Mouse (Mus musculus) embryonic stem cell, embryonic (primary cell): ENCODE results near the gene Esrrg.

Experiments used
- CTCF ChIA-PET, 4 experiments: fragments of 300-600 bp in 2 of 4; fragments of 350-600 bp in 2 of 4; sonication (Branson Sonifier 250); formaldehyde crosslinking; loops; one replicate each; lab custom pipeline; 2022; ENCODE audit warnings: inconsistent platforms in 2 of 4; lab: Charles Lee
- POLR2A ChIA-PET, 4 experiments: fragments of 300-600 bp in 2 of 4; fragments of 350-600 bp in 2 of 4; sonication (Branson Sonifier 250); formaldehyde crosslinking; loops; one replicate each; lab custom pipeline; 2022; ENCODE audit warnings: antibody characterized with exemption in 4 of 4, inconsistent platforms in 1 of 4; lab: Charles Lee

Esrrg gene

DNA sequence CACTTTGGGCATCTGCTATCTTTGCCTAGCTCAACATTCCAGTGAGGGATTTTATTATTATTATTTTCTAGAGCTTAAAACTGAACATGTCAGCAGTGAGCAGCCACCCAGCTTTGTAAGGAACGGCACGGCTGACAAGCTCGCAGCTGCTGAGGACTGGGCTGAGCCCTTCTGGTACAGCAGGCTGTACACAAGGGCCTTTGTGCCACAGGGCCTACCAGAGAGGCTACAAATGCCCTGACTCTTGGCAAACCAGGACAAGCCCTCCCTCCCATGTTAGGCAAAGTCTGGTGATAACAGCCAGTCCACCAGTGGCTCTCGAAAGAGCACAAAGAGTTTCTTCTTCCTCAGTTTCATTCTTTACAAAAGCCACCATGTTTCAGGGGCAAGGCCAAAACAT, 75.9 kb downstream of the Esrrg start:
- POLR2A ChIA-PET, result no interaction called here
- CTCF ChIA-PET, result no interaction called here

DNA sequence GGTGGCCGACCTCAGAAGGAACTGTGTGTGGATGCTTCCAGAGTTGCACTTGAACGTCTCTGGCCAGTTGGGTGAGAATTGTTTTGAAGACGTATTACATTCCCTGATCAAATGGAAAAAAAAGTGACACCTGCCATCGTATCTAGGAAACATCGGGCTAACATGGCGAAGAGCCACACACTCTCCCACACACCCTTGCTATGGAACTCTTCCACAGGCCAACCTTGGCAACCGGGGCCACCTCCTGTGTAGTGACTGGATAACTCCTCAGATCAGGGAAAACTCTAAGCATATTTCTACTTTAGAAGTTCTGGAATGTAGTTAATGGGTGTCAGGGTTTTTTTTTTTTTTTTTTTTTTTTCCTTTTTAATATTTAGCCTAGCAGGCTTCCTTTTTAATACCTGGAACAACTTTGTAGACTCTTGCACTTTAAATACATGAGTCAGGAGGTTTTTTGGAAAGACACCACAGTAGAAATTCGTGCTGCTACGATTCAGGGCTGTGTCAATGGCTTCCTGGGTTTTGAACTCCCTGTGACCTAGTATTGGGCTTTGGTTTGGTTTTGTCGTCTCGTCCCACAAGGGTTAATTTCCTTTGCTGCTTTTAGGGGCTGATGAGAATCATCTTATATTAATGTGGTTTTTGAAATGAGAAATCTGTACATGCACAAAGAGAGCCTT, 83.4 kb downstream of the Esrrg start:
- POLR2A ChIA-PET, result no interaction called here
- CTCF ChIA-PET, result no interaction called here

DNA sequence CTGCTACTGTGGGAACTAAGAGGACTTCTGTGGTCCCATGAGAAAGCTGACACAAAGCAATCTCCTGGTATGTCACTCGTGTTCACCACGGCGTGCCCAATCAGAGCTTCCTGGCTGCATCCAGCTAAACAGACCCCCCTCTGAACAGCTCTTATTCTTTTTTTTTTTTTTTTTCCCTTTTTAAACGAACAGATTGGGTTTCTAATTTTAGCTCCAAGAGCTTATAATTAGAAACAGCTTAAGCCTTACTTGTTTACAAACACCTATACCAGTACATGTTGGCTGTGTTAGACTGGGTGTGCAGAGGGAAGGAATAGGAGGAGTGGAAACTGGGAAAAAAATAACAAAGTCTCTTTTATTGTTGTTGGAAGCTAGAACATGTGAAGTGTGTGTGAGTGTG, 86.3 kb downstream of the Esrrg start:
- ChIA-PET POLR2A (interaction anchor here in 1 of 4 experiments (0.5 kb wide), 1 partner anchor 13 kb away, joined by 3 read pairs; no protein-coding TSS in a partner anchor), CTCF (interaction anchor here in 1 of 4 experiments (0.7 kb wide), 1 partner anchor 121 kb away, joined by 3 read pairs; no protein-coding TSS in a partner anchor)

DNA sequence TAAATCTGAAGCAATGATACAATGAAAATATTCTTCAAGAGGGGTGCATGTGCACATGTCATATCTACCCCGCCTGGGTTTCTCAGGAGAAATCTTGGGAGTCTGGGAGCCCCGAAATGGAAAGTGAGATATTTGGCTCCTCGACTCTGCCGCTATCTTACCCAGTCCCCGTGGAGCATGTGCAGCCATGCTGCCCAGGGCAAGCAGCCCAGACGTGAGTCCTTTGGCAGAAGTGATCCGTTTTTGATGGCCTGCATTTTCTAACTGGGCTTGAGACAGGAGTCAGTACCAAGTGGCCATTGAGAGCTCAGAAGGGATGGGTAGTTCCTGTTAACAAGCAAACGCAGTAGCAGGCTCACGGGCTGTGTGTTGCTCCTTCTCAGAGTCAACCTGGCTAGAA, 89.6 kb downstream of the Esrrg start:
- POLR2A ChIA-PET, result no interaction called here
- CTCF ChIA-PET, result no interaction called here

DNA sequence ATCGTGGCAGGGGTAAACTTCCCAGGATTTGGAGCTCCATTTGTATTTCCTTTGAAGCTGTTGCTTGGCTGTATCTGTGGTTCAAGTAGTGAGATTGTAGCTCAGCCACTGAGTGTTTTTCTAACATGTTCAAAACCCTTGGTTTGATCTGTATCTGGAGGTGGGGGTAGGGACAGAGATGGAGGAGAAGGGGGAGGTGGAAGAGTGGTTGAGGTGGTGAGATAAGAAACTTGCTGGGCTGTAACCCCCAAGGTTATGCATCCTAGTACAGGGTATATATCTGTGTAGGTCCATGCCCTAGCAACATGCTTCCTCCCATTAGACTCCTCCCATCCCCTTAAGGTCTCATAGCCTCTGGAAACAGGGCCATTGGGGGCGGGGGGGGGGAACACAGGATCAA, 92.4 kb downstream of the Esrrg start:
- ChIA-PET POLR2A (interaction anchor here in 1 of 4 experiments (0.7 kb wide), 1 partner anchor 112 kb away, joined by 6 read pairs; no protein-coding TSS in a partner anchor), CTCF (no interaction called here)

DNA sequence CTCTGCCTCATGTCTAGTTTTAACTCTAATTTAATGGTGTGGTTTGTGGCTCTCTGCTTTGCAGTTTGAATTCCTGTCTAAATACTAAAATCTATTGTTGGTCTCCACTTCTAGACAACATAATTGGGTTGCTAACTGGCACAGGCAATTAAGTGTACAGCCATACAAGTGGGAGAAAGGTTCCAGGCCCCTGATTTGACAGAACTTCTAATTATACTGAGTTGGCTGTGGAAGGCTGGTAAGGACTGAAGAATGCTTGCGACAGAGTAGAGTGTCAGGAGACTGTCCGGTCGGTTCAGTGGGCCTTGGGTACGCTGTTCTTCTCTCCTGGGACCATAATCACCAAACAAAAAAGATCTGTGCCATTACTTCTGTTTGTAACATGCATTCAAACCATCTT, 96.3 kb downstream of the Esrrg start:
- POLR2A ChIA-PET, result no interaction called here
- CTCF ChIA-PET, result no interaction called here

DNA sequence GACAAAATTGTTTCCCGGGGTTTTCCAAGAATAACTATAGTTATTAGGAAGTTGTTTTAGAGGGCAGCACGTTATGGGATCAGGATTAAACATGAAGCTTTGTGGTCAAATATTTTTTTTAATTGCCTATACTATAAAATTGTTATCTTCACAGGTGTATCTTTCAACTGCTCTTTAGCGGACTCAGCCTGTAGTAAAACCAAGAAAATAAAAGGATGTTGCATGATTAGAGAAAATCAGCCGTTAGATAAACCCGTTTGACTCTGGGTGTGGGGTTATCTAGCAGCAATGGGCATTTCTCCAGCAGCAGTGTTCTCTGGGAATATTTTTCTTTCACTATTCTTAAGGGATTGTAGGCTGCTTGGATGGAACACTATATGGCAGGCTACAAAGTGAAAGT, 96.8 kb downstream of the Esrrg start:
- CTCF ChIA-PET, result no interaction called here

DNA sequence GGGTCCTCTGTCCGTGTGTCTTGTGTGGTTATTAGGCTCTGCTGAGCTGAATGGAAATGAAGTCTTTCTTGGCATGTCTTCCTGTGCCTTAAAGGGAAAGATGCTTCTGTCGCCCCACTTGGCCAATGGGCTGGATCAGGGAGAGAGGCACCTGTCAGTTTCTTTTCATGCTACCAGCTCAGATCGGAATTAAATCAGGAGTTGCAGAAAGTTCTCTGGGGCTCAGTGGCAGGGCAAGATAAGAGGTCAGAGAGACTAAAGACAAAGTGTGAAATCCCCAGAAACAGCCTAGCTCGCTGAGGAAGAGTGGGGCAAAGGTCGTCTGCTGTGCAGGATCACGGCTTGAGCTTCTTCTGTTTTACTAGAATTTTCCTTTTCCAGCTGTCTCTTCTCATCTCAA, 97.5 kb downstream of the Esrrg start:
- CTCF ChIA-PET, result no interaction called here
- POLR2A ChIA-PET, result interaction anchor here in 1 of 4 experiments (1.3 kb wide), 1 partner anchor 18 kb away, joined by 5 read pairs; no protein-coding TSS in a partner anchor

More for the DNA sequence above, 96.8 kb downstream of the Esrrg start:
- POLR2A ChIA-PET, result no interaction called here

DNA sequence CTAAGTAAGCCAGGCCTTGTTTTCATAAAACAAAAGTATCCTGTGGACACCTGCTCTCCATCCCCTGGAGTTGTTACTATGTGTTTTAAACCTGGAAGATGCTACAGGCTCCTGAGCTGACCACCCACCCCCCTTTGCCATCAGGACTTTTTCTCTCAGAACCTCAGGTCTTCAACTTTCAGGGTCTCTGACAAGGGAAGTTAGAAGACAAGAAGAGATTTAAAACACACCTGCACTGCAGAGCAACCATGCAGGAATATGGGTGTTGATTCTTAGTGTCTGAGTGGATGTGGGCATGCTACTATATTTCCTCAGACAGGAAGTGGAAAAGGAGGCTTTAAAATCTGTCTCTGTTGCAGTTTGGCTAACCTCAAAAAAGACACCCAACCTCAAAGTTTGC, 98.6 kb downstream of the Esrrg start:
- ChIA-PET CTCF (interaction anchor here in 1 of 4 experiments (0.6 kb wide), 1 partner anchor 1017 kb away, joined by 4 read pairs; no protein-coding TSS in a partner anchor), POLR2A (interaction anchor here in 2 of 4 experiments (0.6 to 1.3 kb wide), 3 partner anchors 17 to 405 kb away, joined by 3 to 5 read pairs (median 3); no protein-coding TSS in a partner anchor)

DNA sequence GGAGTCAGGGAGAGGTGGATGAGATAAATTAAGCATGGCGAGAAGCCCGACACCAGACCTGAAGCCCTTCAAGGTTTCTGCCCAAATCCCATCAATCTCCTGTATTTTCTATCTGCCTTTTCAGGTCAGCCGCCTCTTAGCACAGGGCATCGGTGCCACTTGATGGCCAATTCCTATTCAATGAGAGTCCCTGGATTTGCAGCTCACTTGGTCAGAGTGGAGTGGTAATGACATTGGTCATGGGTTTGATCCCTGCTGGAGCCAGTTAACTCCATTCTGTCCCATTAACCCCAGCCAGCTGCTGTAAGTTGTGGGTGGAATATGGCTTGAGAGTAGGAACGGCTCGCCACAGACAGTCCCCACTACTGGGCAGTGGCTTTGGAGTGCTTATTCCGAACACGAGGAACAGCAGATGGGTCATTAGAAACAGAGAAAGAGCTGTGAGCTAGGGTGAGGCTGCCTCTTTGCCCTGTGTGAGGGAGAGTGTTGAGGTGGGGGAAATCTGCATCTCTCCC, 101.9 kb downstream of the Esrrg start:
- ChIA-PET CTCF (no interaction called here), POLR2A (no interaction called here)

DNA sequence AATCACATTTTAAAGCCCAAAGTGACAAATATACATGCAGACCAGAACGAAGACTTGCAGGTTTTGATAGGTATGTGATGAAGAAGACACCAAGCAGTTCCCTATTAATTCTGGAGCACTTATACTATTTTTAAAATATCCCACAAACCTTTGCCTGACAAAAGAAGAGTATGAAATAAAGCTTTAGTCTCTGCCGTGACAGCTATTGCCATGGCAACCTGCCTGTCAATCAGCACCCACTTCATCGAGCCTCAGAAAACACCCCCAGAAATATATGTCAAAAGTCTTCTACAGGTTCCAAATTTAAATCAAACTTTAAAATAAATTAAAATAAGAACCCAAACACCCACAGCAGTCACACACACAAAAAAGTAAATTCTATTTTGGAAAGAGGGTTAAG, 112.4 kb downstream of the Esrrg start:
- ChIA-PET CTCF (no interaction called here), POLR2A (no interaction called here)

DNA sequence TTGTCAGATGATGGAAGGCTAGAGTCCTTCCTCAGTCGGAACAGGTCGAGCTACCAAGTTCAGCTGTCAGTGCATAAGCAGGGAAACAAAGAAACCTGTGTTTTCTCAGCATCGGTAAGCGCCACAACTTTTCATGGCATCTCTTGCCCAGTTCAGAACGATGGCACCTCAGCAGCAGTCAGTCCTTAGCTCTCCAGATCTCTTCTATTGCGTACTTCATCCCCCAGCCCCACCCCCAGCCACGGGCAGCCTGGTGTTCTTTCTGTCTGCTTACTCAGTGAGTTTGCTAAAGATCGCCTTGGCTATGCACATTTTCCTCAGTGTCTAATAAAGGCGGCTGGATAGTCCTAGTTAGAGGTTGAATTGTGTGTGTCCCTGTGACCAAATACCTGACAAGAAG, 113.4 kb downstream of the Esrrg start:
- POLR2A ChIA-PET, result interaction anchor here in 1 of 4 experiments (0.5 kb wide), 1 partner anchor 1277 kb away, joined by 3 read pairs; no protein-coding TSS in a partner anchor
- CTCF ChIA-PET, result interaction anchor here in 1 of 4 experiments (0.5 kb wide), 1 partner anchor 149 kb away, joined by 4 read pairs; no protein-coding TSS in a partner anchor

DNA sequence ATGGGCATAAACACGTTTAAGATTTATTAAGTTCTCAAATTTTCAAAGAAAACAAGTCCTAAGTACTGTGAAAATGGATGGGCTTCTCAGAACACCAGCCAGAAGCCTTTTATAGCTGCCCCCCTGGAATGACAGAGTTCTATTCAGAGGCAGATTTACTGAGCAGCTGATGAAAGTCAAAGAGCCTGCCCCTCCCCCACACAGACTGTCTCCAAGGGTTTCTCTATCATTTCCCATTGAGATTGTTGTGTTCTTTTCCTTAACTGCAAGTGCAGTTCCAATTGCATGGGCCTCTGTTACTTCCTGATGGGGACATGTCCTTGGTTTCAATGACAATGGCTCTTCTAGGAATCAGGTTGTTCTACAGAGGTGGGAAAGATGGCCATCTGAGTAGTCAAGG, 116.1 kb downstream of the Esrrg start:
- ChIA-PET CTCF (interaction anchor here in 2 of 4 experiments (0.6 to 1.0 kb wide), 2 partner anchors 67 to 273 kb away, joined by 3 to 4 read pairs; no protein-coding TSS in a partner anchor), POLR2A (interaction anchor here in 1 of 4 experiments (1.2 kb wide), 1 partner anchor 18 kb away, joined by 5 read pairs; no protein-coding TSS in a partner anchor)

DNA sequence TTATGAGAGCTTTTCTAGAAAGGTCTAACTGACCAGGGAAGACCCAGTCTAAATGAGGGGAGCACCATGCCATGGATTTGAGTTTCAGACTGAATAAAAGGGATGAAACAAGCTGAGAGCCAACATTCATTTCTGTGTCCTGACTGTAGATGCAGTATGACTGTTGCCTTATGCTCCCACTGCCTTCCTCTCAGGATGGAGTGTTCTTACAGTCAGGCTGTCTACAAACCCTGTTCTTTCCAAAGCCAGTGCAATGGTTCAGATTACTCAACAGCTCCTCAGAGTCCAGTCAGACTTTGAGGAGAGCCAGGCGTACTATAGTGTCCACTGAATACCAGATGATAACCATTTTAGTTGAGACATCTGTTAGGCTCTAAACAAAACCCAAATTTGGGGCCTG, 116.8 kb downstream of the Esrrg start:
- ChIA-PET CTCF (interaction anchor here in 1 of 4 experiments (0.5 kb wide), 1 partner anchor 425 kb away, joined by 5 read pairs; no protein-coding TSS in a partner anchor), POLR2A (interaction anchor here in 1 of 4 experiments (1.1 kb wide), 1 partner anchor 10 kb away, joined by 3 read pairs; no protein-coding TSS in a partner anchor)

DNA sequence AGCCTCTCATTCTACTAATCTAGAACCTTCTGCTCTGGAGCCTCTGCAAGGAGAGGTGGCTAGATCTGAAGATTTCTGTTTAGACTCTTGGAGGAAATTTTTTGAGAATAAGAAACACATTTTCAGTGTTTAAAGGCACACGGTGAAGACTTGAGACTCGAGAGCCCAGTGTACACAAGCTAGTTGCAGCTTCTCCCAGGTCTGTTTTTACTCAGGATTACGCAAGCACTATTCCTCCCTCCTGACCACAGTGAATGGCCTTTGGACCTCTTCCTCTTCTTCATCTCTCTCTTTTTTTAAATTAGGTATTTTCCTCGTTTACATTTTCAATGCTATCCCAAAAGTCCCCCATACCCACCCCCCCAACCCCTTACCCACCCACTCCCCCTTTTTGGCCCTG, 122.6 kb downstream of the Esrrg start:
- POLR2A ChIA-PET, result no interaction called here
- CTCF ChIA-PET, result no interaction called here

DNA sequence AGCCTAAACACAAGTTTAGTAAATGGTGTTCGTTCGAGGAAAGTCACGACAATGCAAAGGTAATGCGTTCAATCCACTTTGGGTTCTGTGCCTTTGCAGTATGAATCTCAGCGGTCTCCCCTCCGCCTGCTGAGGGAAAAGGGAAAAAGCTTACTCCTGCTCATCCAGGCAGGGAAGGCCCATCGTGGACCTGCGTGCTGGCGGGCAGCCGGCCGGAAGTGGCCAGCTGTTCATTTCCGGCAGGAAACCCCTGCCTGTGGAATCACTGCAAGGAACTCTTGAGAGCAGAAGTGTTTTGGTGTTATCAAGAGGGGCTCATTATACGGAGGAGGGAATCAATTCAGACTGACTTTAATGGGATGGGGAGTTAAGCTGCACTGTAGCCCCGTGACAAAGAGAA, 127.9 kb downstream of the Esrrg start:
- CTCF ChIA-PET, result interaction anchor here in 2 of 4 experiments (0.8 to 1.0 kb wide), 2 partner anchors 284 to 288 kb away, joined by 3 read pairs; no protein-coding TSS in a partner anchor
- POLR2A ChIA-PET, result no interaction called here

DNA sequence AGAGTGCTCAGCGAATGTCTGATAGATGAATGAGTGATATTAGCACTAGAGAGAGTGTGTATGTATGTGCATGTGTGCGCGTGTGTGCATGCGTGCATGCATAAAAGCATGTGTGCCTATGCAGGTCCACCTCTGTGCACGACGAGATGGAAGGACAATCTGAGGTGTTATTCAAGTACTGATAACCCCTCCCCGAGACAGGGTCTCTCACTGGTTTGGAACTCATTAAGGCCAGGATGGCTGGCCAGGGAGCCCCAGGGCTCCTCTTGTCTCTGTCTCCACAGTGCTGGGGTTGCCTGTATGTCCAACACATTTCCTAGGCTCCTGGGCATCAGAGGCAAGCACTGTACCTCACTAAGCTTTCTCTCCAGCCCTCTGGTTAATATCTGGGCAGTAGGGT, 128.7 kb downstream of the Esrrg start:
- CTCF ChIA-PET, result no interaction called here
- POLR2A ChIA-PET, result no interaction called here

DNA sequence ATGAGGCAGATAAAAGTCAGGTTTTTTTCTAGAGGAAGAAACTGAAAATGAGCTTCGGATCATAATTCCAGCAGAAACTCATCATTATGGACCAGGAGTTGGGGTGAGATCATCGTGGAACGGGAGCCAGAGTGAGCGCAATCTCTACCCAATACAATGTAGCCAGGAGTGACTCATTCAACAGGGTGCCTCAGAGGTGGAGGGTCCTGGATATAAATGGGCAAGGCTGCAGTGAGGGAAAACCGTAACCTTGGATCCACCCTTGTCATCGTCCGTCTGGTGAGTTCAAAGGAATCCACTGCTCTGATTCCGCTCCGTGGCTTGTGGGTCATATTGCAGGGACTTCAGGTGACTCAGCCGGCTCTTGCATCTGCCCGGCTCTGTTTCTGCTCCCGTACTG, 131.9 kb downstream of the Esrrg start:
- ChIA-PET POLR2A (no interaction called here), CTCF (no interaction called here)

DNA sequence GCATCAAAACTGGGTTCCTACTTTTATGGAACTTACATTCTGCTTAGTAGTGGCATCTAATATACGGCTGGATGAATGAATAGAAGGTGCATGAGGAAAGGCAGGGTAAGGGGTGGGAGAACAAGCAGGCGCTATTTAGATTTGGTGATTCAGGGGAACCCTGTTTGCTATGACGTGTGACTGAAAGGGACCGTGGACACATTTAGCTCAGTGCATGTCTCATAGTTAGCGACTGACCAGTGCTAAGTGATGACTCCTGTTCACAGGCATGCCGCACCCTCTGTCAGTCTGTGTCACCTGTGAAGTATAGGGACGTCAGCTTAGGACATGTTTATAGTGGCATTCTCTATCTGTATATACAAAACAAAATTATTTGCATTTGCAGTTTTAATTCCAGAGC, 132.7 kb downstream of the Esrrg start:
- ChIA-PET POLR2A (no interaction called here), CTCF (interaction anchor here in 1 of 4 experiments (0.6 kb wide), 1 partner anchor 1207 kb away, joined by 3 read pairs; no protein-coding TSS in a partner anchor)

DNA sequence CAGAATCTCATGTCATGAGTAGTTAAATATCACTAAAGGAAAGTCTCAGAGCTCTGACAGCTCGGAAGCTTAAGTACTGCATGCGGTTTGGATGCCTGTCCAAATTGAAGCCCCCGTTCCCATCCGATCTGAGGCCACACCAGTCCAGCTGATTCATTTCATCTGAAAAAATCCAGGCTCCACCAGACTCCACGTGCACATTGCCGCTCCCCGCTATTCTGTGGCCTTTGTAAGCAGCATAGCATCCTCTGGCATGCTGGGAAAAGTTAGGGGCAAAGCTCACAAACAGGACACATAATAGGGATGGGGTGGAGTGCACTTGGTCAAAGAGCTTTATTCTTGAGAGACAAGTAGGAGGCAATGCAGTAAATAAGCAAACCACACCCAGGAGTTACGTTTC, 133.5 kb downstream of the Esrrg start:
- CTCF ChIA-PET, result no interaction called here
- POLR2A ChIA-PET, result no interaction called here
